Mouse (Mus musculus) fat pad, adult 2 months (tissue): ENCODE results near the gene Sf1.

Source experiments
- DNase-seq: peaks from one replicate; pipeline ENCODE4 v3.0.0-alpha.2; 2011; ENCODE audit warnings: low read depth, low spot score; ENCODE audit errors: extremely low read depth

Gene Sf1

GRCm38 (mm10) chr19:6373539-6374400, 10.3 kb downstream of the Sf1 start:
- DNase-seq, result no peak

DNA sequence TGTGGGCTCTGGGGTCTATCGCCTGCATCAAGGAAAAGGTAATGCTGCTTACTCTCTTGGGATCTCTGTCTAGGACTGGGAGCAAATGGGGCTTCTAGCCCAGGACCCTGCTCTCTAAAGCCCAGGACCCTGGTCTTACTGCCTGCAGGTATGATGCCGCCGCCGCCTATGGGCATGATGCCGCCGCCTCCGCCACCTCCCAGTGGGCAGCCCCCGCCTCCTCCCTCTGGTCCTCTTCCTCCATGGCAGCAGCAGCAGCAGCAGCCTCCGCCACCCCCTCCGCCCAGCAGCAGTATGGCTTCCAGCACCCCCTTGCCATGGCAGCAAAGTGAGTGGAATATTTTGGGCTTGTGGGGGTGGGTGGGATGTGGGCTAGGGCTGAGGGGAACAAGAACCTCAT, 11.1 kb downstream of the Sf1 start:
- no peak for DNase-seq

DNA sequence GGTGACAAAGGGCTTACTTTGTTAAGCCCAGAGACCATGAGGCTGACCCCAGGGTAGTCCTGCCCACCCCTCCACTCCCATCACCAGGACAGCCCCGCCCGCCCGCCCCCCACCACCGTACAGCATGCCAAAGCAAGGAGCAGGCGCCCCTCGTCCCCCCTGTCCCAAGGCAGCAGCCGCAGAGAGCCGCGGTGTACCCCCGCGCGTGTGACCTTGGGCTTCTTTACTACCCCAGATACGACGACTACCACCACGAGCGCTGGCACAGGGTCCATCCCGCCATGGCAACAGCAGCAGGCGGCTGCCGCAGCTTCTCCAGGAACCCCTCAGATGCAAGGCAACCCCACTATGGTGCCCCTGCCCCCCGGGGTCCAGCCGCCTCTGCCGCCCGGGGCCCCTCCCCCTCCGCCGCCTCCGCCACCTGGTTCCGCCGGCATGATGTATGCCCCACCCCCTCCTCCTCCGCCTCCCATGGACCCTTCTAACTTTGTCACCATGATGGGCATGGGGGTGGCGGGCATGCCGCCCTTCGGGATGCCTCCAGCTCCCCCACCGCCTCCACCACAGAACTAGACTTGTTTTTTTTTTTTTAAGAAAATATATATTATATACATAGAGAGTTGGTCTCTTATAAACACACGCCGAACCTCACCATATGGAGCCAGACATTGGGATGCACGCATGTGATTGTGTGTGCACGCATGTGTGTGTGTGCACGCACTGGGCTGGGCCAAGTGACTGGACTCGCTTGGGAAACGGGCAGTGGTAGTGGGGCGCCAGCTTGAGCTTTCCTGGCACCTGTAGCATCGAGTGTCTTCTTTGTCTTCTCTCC, 12.1 kb downstream of the Sf1 start:
- DNase-seq, result no peak

DNA sequence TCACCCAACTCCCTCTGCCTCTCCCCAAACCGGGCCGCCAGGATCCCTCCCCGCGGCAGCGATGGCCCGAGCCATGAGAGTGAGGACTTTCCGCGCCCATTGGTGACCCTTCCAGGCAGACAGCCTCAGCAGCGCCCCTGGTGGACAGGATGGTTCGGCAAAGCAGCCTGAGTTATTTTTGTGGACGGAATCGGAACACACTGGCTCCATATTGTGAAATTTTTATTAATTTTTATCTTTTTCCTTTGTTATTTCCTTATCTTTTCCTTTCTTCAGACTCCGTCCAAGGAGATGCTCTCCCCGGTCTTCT, 12.7 kb downstream of the Sf1 start:
- DNase-seq, result no peak

DNA sequence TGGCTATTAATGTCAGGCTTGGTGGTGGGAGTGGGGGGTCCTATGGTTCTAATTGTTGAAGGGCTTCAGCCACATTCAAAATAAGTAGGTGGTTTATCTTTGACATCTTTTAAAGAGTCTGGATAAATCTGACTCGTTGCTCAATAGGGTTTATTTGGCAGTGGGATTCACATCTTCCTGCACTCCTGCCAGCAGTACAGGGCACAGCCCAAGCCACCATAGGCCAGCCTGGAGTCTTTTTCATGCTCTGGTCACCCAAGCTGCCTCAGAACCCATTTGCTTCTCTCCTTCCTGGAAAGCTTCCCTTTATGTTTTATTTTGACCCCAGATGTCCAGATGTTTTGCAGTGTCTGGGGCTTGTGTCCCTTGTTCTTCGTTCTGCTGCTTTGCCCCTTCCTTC, 13.2 kb downstream of the Sf1 start:
- no peak for DNase-seq

- no peak for DNase-seq
These were observed 14.0 kb downstream of the Sf1 start for GRCm38 (mm10) chr19:6377327-6378040.

DNA sequence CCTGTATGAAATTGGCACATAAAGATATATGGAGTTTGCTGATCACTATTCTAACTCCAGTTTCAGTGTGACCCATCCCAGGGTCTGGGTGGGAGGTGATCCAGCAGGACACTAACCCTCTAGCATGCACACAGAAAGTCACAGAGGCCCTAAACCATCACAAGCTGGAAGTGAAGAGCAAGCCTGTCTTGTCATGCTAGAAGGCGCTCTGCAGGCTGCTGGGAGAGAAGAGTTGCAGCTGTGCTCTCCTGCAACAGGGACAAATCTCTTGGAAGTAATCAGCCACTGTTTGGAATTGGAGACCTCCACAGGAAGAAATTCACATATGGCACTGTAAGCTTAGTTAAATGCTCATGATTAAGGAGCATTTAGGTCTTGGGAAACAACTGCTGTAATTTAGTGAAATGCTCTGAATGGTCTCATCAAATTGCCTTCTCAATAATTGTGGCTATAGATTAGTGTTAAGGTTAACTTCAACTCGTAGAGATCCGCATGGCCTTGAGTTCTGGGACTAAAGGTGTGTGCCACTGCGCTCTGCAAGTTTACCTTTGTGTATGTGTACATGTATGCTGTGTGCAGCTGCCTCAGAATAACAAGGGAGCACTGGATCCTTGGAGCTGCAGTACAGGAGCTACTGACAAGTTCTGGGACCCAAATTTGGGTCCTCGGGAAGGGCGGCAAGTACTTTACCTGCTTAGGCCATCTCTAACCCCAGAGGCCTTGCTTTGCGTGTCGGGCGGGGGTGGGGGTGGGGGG, 17.1 kb downstream of the Sf1 start:
- DNase-seq, result no peak

- no peak for DNase-seq
These were observed 17.7 kb downstream of the Sf1 start for GRCm38 (mm10) chr19:6381238-6381637.

GRCm38 (mm10) chr19:6382323-6382924, 18.9 kb downstream of the Sf1 start:
- no peak for DNase-seq

- no peak for DNase-seq
These were observed 20.0 kb downstream of the Sf1 start for GRCm38 (mm10) chr19:6383470-6383869.

DNA sequence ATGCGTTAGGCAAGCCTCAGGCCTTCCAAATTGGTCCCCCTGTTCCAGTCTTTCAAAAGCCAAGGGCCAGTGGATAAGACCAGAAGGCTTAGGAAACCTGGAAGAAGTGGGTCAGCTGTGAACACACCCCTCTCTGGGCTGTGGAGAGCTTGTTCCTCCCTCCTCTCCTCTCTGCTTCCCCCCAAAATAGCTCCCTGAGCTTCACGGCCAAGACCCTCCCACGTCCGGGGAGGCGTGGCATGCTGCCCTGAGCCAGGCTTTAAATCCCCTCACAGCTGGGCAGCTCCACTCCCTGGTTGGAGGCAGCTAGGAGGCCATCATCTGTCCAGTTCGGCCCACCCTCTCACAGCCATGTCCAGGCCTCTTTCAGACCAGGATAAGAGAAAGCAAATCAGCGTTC, 20.6 kb downstream of the Sf1 start, which contains the start of gene Pygm:
Pygm (plus strand) TSS at position 272 of the 400 bp plus-strand sequence.
- DNase-seq, result no peak

DNA sequence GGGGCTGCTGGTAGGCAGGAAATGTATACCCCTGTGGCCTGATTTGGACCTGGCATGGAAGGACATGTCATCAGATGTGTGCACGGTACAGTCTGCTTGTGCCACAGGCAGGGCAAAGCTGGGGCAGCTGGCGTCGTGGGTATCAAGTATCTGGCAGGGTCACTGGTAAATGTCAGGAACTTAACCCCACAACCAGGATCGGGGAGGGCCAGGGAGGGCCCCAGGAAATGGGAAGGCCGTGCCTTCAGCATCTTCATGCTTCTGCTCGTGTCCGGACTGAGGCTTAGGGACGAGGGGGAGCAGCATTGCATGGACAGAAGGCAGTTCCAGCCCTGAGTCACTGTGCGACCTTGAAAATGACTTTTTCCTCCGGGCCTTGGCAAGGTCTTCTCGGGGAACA, 21.5 kb downstream of the Sf1 start:
- no peak for DNase-seq

DNA sequence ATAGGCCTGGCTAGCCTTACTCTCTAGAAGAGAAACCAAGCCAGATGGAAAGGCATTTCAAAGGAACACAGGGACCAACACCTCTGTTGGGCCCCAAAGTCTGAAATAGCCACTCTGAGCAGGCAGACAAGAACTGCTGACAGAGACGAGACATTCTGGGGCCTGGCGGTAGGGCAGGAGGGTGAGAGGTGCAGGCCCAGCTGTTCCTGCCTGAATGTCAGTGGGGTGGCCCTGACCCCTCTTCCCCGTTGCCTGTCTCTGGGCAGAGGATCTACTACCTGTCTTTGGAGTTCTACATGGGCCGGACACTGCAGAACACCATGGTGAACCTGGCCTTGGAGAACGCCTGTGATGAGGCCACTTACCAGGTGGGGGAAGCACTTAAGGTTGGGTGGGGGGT, 21.9 kb downstream of the Sf1 start:
- DNase-seq, result no peak

DNA sequence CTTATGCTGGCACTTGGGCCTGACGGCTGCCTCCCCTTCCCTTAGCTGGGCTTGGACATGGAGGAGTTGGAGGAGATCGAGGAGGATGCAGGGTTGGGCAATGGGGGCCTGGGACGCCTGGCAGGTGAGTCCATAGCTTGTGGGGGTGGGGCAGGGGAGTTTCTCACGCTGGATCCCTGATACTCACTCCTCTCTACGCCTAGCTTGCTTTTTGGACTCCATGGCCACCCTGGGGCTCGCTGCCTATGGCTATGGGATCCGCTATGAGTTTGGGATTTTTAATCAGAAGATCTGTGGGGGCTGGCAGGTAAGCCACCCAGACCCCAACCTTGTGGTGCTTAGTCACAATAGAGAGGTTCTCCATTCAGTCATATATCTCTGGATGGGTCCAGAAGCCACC, 22.3 kb downstream of the Sf1 start:
- no peak for DNase-seq

DNA sequence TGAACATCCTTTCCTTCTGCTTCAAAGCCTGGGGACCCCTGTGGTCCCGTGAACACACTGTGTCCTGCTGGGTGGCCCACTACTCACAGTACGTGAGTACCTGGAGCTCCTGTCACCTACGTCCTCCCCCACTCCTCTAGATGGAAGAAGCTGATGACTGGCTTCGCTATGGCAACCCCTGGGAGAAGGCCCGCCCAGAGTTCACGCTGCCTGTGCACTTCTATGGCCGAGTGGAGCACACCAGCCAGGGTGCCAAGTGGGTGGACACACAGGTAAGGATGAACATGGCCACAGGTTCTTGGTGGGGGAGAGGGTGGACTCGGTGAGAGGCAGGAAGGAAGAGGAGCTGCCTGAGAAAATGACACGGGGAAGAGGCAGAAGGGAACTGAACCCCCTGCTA, 22.7 kb downstream of the Sf1 start:
- no peak for DNase-seq

GRCm38 (mm10) chr19:6388006-6388405, 24.5 kb downstream of the Sf1 start:
- DNase-seq, result no peak

DNA sequence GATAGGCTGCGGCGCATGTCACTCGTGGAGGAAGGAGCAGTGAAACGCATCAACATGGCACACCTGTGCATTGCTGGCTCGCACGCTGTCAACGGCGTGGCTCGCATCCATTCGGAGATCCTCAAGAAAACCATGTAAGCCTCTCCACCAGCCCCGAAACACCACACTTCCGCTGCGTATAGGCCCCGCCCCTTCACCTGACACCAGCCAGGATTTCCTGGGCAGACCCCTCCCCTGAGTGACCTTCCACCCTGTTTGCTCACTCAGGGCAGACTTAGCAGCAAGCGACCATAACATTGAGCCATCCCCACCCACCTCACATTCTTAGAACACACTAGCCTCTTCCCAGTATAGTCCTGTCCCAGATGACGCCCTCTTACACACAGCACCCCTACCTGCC, 26.3 kb downstream of the Sf1 start:
- DNase-seq, result no peak

DNA sequence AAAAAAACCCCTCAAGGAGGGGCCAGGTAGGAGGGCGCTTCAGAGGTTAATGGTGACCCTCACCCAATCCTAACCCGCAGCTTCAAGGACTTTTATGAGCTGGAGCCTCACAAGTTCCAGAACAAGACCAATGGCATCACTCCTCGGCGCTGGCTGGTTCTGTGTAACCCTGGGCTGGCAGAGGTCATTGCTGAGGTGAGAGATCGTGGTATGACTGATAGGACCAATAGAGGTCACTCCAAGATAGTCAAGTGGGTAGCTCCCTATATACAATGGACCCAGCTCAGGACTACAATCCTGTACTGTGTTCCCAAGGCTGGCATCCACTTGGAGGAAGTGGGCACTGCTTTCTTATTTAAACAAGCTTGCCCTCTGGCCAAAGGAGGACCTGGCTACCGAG, 26.8 kb downstream of the Sf1 start:
- DNase-seq, result no peak

GRCm38 (mm10) chr19:6392743-6393393, 29.4 kb downstream of the Sf1 start:
- DNase-seq, result no peak

DNA sequence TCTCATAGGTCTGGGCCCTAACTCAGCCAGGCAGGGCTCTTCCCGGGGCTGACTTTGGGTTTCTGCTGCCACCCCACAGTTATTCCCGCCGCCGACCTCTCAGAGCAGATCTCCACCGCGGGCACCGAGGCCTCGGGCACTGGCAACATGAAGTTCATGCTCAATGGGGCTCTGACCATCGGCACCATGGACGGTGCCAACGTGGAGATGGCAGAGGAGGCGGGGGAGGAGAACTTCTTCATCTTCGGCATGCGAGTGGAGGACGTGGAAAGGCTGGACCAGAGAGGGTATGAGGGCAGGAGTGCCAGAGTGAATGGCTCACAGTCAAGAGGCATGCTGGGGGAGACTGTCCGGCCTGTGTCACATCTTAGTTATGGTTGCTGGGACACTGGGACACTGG, 30.1 kb downstream of the Sf1 start:
- no peak for DNase-seq
